Mouse (Mus musculus): ENCODE measurements around the gene Olfr613. TPM values are rescaled to one million over a fixed set of nuclear protein-coding genes. Genes with fewer than 3 reads are reported as not detected.

Gene Olfr613
- not detected in 2 replicates for polyA plus RNA-seq (2021; fragmentation: Nextera tagmentation)
- long read RNA-seq, experiment 1 = 0 reads
- long read RNA-seq, experiment 2 = 0 reads

DNA sequence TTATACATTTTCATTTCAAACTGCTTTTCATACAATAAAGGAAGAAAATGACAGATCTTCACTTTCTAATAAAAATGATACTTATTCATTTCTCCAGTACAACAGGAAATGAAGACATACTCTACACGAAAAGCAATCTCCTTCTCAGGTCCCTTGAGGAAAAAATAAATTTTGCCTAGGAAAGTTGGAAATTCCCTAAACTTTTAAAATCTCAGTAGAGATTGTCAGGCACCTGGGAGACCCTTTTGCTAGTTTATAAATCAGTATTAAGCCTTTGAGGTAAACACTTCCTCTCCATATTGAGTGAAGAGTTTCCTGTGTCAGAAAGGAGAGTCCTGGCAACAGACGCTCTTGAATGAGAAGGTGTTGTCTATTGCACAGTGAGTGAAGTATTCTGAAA, at the start of gene Olfr613:
TSS of gene Olfr613 (plus strand) at position 301 of the 400 bp plus-strand sequence.

GRCm38 (mm10) chr7:103512022-103512421, 35.9 kb upstream of the Olfr613 start, which contains the start of gene Olfr610:
TSS of gene Olfr610 (minus strand) at chr7:103512122.

DNA sequence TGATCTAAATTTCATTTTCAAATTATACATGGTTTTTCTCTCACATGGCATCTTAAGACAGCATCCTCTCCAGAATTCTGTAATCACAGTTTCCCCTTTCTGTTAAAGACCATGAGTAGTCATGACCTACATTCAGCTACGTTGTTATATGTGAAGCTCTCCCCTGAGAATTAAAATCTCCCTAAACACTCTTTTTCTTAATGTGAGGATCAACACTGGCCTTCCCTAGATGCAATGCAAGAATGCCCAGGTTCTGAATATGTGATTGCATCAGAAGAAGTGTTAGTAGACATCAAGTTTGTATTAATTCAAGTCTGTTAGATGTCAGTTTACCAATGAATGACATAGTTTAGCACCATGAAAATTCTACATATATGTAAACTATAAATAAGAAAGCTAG, 27.1 kb upstream of the Olfr613 start, which contains the start of gene Olfr611:
TSS of gene Olfr611 (minus strand) at position 101 of the 400 bp plus-strand sequence.

GRCm38 (mm10) chr7:103542617-103543016, 5.3 kb upstream of the Olfr613 start, which contains the start of gene Olfr612:
TSS of gene Olfr612 (minus strand) at chr7:103542717.

GRCm38 (mm10) chr7:103555779-103556178, 7.9 kb downstream of the Olfr613 start, which contains the start of gene Olfr615:
TSS of gene Olfr615 (plus strand) at chr7:103556079.

DNA sequence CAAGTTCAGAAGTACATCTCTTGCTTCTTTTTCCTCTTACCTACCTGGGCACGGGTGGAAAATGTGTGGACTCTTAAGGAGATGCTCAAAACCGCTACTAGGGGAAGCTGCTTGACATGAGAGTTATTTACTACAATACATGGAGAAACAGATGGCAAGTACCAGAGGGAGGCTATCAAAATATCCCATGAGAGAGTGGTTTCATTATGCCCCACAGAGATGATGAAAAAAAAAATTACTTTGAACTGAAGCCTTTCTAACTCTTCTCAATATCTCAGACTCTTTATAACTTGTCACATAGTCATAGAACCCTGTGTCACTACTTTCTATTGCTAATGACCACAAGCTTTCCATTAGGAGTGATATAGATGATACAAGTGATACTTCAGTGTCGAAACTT, 21.2 kb downstream of the Olfr613 start, which contains the start of gene Olfr616:
TSS of gene Olfr616 (minus strand) at position 101 of the 400 bp plus-strand sequence.

DNA sequence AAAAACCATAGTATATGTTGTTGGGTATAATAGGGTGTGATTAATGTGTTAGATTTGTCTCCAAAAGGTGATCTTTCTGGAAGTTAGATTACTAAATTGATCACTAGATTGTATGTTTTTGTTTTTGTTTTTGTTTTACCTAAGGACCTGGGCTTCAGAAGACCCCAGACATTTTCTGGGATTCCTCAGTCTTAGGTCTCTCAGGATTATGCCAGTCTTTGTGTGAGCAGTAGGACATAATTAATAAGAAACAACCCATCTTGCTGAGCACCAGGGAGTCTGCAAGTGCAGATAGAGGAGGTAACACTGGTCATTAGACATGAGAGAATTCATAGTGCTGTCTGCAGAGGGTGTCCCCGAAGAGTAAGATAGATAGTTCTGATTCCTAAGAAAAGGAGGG, 24.9 kb downstream of the Olfr613 start, which contains the start of gene Olfr617:
TSS of gene Olfr617 (plus strand) at position 301 of the 400 bp plus-strand sequence.

DNA sequence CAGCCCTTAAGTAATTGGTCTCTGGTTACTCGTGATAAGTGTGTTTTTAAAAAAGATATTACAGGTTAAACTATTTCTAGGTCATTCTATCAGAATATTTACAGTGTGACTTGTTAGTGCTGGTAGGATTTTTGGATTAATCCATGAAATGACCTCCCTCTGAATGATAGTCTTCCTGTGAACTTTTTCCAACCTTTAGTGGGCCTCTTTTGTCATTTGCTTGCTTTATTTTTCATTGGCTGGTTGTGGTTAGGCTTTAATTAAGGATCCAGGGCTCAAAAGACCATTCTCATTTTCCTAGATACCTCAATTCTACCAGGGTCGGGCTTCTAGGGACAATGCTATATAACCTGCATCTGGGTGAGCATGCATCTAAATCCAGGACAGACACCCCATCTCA, 41.9 kb downstream of the Olfr613 start, which contains the start of gene Olfr618:
TSS of gene Olfr618 (plus strand) at position 301 of the 400 bp plus-strand sequence.

GRCm38 (mm10) chr7:103600275-103600674, 52.4 kb downstream of the Olfr613 start, which contains the start of gene Olfr619:
TSS of gene Olfr619 (plus strand) at chr7:103600575.

Other genes with a start within 250 kb of the Olfr613 start
- gene Olfr596, start 242.4 kb upstream of the Olfr613 start, polyA plus RNA-seq (2021; fragmentation: Nextera tagmentation) = not detected in 2 replicates
- gene Olfr597, start 231.8 kb upstream of the Olfr613 start, polyA plus RNA-seq (2021; fragmentation: Nextera tagmentation) = not detected in 2 replicates
- not detected in 2 replicates for gene Olfr598, start 224.5 kb upstream of the Olfr613 start, polyA plus RNA-seq (2021; fragmentation: Nextera tagmentation)
- not detected in 2 replicates for gene Olfr599, start 212.2 kb upstream of the Olfr613 start, polyA plus RNA-seq (2021; fragmentation: Nextera tagmentation)
- gene Olfr600, start 198.4 kb upstream of the Olfr613 start, polyA plus RNA-seq (2021; fragmentation: Nextera tagmentation) = not detected in 2 replicates
- gene Olfr601, start 185.4 kb upstream of the Olfr613 start, polyA plus RNA-seq (2021; fragmentation: Nextera tagmentation) = not detected in 2 replicates
- gene Olfr603, start 161.9 kb upstream of the Olfr613 start, polyA plus RNA-seq (2021; fragmentation: Nextera tagmentation) = not detected in 2 replicates
- gene Usp17lc, start 133.0 kb upstream of the Olfr613 start, polyA plus RNA-seq (2021; fragmentation: Nextera tagmentation) = not detected in 2 replicates
- gene Olfr605, start 102.6 kb upstream of the Olfr613 start, polyA plus RNA-seq (2021; fragmentation: Nextera tagmentation) = not detected in 2 replicates
- gene Olfr606, start 99.0 kb upstream of the Olfr613 start, polyA plus RNA-seq (2021; fragmentation: Nextera tagmentation) = not detected in 2 replicates
- gene Olfr607, start 83.9 kb upstream of the Olfr613 start, polyA plus RNA-seq (2021; fragmentation: Nextera tagmentation) = not detected in 2 replicates
- not detected in 2 replicates for gene Olfr608, start 78.2 kb upstream of the Olfr613 start, polyA plus RNA-seq (2021; fragmentation: Nextera tagmentation)
- not detected in 2 replicates for gene Olfr609, start 50.0 kb upstream of the Olfr613 start, polyA plus RNA-seq (2021; fragmentation: Nextera tagmentation)
- gene Olfr610, start 36.0 kb upstream of the Olfr613 start, polyA plus RNA-seq (2021; fragmentation: Nextera tagmentation) = not detected in 2 replicates
- gene Olfr611, start 27.2 kb upstream of the Olfr613 start, polyA plus RNA-seq (2021; fragmentation: Nextera tagmentation) = not detected in 2 replicates
- gene Olfr612, start 5.4 kb upstream of the Olfr613 start, polyA plus RNA-seq (2021; fragmentation: Nextera tagmentation) = not detected in 2 replicates
- not detected in 2 replicates for gene Olfr615, start 8.0 kb downstream of the Olfr613 start, polyA plus RNA-seq (2021; fragmentation: Nextera tagmentation)
- not detected in 2 replicates for gene Olfr616, start 21.1 kb downstream of the Olfr613 start, polyA plus RNA-seq (2021; fragmentation: Nextera tagmentation)
- gene Olfr617, start 25.0 kb downstream of the Olfr613 start, polyA plus RNA-seq (2021; fragmentation: Nextera tagmentation) = not detected in 2 replicates
- gene Olfr618, start 42.0 kb downstream of the Olfr613 start, polyA plus RNA-seq (2021; fragmentation: Nextera tagmentation) = not detected in 2 replicates
- gene Olfr619, start 52.5 kb downstream of the Olfr613 start, polyA plus RNA-seq (2021; fragmentation: Nextera tagmentation) = not detected in 2 replicates
- gene Olfr620, start 64.5 kb downstream of the Olfr613 start, polyA plus RNA-seq (2021; fragmentation: Nextera tagmentation) = not detected in 2 replicates
- gene Olfr622, start 94.6 kb downstream of the Olfr613 start, polyA plus RNA-seq (2021; fragmentation: Nextera tagmentation) = not detected in 2 replicates
- not detected in 2 replicates for gene Olfr623, start 115.6 kb downstream of the Olfr613 start, polyA plus RNA-seq (2021; fragmentation: Nextera tagmentation)
- 0.01 TPM in 1 of 2 replicates, not detected in the other for gene Olfr624, start 123.1 kb downstream of the Olfr613 start, polyA plus RNA-seq (2021; fragmentation: Nextera tagmentation)
- gene Olfr625-ps1, start 134.6 kb downstream of the Olfr613 start, polyA plus RNA-seq (2021; fragmentation: Nextera tagmentation) = not detected in 2 replicates
- not detected in 2 replicates for gene Olfr243, start 166.6 kb downstream of the Olfr613 start, polyA plus RNA-seq (2021; fragmentation: Nextera tagmentation)
- not detected in 2 replicates for gene Olfr628, start 182.3 kb downstream of the Olfr613 start, polyA plus RNA-seq (2021; fragmentation: Nextera tagmentation)
- not detected in 2 replicates for gene Olfr629, start 196.9 kb downstream of the Olfr613 start, polyA plus RNA-seq (2021; fragmentation: Nextera tagmentation)
- not detected in 2 replicates for gene Olfr630, start 209.3 kb downstream of the Olfr613 start, polyA plus RNA-seq (2021; fragmentation: Nextera tagmentation)
- gene Olfr69, start 223.5 kb downstream of the Olfr613 start, polyA plus RNA-seq (2021; fragmentation: Nextera tagmentation) = not detected in 2 replicates
- gene Olfr68, start 231.6 kb downstream of the Olfr613 start, polyA plus RNA-seq (2021; fragmentation: Nextera tagmentation) = not detected in 2 replicates
- not detected in 2 replicates for gene Olfr67, start 243.7 kb downstream of the Olfr613 start, polyA plus RNA-seq (2021; fragmentation: Nextera tagmentation)

All from left cerebral cortex, adult 6 months (tissue).